Mouse (Mus musculus) kidney, postnatal 10 days (tissue): ENCODE measurements at regions not wholly inside any gene's neighbourhood (a gene's known extent, or its start where the extent isn't known, plus 50 kb on each side); places are given as distances from the start of the nearest gene placed in this dataset.
"Not testable (repeated sequence)": the region's sequence is repeated elsewhere in the genome, so short reads cannot be mapped to it uniquely, and the experiment has no call there.

ENCODE experiments used
- DNase-seq: peaks from one replicate; pipeline ENCODE4 v3.0.0; 2021; ENCODE audit warnings: mixed read lengths

DNA sequence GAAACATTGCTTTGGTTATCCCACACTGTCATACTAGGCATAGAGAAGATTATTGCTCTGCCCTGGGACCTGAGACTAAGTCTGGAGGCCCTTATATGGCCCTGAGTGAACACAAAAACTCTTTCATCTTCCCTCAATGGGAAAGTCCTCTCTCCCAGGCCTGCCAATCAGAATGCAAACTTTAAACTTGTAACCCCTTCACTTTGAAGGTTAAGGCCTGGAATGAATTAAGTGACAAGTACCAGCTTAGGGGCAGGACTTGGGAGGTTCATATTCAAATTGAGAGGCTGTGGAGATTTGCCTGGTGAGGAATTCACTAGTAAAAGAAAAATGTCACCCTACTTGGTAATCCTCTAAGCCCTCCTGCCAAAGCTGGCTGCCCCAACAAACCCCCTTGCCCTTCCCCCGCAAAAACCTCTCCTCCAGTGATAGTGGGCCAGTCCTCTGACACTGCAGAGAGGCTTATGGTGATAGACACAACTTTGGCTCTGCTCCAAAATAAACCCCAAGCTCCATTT, 120.4 kb upstream of the Thpo start:
- DNase-seq = no peak

GRCm38 (mm10) chr16:20838151-20838550, 103.8 kb upstream of the Thpo start:
- no peak for DNase-seq

- no peak for DNase-seq
Measured at GRCm38 (mm10) chr16:20836866-20837265, 102.6 kb upstream of the Thpo start.

DNA sequence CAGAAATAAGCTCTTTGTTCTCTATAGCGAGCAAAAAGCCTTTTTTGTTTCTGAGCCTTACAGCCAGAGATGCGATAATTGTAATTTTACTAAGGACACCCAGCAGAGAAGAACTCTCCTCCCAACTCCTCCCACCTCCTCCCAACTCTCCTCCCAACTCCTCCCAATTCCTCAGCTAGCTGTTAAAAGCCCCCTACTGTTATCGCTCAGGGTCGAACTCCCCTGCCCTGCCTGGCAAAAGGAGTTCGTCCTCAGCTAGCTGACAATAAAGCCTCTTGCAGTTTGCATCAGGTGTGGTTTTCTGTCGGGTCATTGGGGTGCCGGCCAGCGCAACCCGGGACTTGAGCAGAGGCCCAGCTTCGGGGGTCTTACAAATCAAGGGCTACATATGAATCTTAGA, 99.5 kb upstream of the Thpo start:
- DNase-seq = not testable (repeated sequence)

DNA sequence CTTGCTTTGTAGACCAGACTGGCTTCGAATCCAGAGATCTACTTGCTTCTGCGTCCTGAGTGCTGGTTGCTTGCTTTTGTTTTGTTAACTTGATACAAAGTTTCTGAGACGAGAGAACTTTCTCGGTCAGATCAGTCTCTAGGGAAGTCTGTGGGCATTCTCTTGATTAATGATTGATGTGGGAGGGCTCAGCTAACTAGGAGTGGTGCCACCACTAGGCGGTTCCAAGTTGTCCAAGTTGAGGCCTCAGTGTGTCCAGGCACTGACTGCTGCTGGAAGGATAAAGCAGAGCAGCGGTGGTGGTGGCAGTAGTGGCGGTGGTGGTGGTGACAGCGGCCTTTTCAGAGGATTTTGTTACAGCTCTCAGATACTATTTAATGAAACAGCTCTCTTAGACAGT, 99.0 kb upstream of the Thpo start:
- peak; percentile 19 for DNase-seq

DNA sequence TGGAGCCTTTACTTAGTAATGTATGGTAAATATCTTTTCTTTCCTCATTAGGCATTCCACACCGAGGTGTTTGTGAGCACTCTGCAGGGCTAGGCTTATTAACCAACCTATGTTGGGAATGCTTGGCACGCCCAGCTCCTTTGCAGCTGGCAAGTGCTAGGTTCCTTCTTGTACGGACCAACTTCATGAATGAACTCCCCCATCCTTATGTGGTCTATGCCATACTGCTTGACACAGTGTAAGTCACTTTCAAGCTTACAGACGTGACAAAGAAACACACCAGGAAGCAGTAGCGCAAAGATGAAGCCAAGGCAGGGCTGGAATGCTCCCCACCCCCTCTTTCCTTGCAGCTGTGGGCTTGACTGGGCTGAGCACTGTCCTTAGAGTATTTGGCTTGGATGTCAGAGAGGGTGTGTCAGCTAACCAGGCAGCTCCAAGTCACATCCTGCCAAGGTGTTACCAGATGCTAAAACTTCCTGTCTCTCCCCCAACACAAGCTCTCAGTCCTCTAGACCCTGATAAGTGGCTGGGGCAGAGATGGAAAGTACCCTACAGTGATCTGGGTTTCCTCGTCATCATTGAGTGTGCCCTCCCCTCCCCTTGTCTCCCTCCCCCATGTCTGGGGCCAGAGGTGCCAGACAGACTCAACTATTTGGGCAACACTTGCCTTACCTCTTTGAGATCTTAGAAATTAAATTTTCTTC, 95.6 kb upstream of the Thpo start:
- no peak for DNase-seq

DNA sequence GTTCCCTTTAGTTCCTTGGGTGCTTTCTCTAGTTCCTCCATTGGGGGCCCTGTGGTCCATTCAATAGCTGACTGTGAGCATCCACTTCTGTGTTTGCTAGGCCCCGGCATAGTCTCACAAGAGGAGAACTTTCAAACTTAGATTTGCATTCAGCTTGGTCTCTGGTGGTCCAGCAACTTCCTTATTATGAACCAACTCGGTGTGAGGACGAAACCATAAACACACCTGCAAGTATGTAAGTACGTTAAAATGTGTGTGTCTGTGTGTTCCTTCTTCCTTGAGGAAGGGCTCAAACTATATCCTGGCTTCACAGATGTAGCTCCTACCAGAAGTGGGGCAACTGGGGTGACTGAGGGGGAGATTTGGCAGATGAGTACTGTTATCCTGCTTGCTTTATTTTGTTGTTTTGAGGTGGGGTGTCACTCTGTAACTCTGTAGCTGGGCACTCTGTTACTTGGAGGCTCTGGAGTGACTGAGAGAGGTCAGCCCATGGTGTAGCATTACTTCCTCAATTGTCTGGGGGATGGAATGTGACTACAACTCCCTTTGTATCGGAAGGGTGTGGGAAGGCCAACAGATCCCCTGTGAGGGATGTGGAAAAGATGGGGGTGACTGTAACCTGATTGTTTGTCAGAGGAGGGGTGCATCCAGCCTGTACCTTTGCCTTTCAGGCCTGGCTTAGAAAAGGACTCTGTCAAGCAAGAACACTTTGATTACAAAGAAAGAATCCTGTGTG, 94.9 kb upstream of the Thpo start:
- DNase-seq = no peak

DNA sequence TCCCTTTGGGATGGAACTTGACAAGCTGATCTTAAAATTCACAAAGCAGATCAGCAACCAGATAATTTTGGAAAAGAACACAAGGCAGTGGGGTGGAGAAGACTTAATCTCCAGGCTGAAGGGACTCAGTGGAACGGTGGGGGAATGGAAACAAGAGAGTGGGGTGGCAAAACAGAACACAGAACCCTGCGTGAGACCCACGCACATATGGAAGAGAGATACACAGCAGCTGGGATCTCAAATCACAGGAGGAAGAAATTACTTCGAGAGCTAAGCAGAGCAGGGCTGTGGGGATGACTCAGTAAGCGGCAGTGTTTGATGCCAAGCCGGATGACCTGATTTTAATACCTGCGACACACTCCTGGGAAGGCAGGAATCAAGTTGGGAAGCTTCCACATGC, 89.9 kb upstream of the Thpo start:
- DNase-seq = no peak

- DNase-seq = no peak
Measured at GRCm38 (mm10) chr16:20820939-20821338, 86.6 kb upstream of the Thpo start.

DNA sequence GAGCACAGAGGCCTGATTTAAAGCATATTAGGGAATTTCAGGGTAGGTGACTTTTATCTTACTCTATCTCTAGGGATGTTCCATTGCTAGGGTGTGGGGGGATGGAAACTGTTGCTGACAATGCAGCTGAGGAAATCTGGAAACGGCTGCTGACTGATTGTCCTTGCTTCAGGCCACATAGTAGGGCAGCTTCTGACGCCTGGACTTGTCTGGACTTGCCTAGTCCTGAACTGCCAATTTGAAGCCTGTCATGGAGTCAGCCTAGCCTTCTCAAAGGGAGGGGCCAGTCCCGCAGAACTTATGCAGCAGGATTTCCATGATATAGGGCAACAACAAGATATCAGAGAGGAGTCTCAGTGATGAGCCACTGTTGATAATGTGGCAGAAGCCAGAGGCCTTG, 85.3 kb upstream of the Thpo start:
- no peak for DNase-seq

DNA sequence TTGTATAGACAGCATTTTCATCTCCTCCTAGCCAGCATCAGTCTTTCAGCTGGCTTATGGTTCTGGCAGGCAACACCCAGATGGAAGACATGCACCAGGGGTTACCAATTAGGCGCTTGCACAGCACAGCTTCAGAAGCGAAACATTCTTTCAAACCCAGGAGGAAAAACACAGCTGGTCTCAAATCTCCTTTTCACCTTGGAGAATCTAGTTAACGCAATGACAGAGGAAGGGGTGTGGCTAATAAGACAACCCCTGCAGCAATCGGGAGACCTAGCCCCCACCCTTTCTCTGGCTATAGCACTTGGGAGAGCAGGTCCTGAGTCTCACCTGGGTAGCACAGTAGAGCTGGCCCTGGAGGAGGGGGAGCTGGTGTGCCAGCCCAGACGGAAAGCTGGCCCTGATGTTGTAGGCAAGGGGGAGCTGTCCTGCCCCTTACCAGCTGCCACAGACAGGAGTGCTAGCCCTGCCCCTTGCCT, 84.4 kb upstream of the Thpo start:
- DNase-seq = no peak

- no peak for DNase-seq
Measured at GRCm38 (mm10) chr16:20814976-20815375, 80.7 kb upstream of the Thpo start.

DNA sequence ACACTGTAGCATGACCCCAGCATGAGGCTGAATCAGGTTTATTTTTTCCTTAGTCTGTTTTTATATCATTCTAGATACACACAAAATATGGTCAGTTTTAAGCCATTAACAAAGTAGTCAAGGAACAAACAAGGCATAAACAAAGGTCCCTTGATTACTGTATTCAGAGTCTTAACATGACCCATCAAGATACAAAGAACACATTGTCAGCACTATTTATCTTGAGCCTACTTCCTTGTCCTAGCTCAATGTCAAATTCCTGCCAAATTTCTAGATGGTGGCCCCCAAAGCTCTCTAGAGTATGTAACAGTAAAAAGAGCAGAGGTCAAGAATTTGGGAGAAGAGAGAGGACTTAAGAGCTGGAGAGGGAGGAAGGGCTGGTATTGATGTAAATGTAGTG, 79.9 kb upstream of the Thpo start:
- DNase-seq = no peak

- not testable (repeated sequence) for DNase-seq
Measured at GRCm38 (mm10) chr16:20812025-20812424, 77.7 kb upstream of the Thpo start.

DNA sequence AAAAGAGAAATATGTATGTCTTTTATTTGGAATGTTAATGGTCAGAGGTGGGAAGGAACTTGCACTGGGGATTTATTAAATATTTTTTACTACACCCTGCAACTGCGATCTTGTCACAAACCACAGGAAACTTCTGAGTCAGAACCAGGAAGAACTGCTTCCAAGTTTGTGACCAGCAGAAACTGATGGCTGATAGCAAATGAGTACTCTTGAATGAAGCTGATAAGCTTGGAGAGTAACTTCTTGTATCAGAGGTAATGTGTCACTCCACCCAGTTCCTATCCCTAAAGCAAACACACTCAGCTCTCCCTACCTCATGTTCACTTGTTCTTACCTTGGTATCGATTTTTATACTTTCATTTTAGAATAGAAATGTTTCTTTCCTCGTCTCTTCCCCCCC, 76.0 kb upstream of the Thpo start:
- DNase-seq = no peak

DNA sequence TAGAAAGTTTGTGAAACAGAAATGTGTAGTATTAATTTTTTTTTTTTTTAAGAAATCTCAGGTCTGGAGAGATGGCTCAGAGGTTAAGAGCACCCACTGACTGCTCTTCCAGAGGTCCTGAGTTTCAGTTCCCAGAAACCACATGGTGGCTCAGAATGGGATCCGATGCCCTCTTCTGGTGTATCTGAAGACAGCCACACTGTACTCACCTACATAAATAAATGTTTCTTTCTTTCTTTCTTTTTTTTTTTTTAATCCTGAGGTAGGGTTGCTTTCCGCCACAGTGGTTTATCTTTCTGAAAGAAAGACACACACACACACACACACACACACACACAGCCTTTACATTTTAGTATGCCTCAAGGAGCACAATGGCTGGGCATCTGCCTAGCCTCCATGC, 74.0 kb upstream of the Thpo start:
- no peak for DNase-seq

DNA sequence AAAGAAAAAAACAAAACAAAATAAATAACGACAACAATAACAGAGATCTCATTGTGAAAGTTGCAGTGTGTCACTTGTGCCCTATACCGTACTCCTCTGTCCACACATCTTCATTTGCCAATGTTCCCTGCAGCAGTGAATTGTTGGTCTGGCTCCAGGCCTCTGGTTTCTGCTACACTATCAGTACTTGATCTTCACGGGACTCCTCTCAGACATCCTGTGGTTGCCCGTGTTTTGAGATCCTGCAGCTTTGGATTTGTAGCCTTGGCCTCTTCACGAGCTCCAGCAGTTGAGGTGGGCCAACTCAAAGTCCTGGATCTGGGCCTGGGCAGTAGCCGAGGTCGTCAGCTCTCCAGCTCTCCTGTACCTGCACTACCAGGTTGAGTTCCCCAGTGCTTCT, 72.4 kb upstream of the Thpo start:
- DNase-seq = no peak

- DNase-seq = no peak
Measured at GRCm38 (mm10) chr16:20805793-20806192, 71.5 kb upstream of the Thpo start.

- no peak for DNase-seq
Measured at GRCm38 (mm10) chr16:20805086-20805485, 70.8 kb upstream of the Thpo start.

GRCm38 (mm10) chr16:20804601-20805017, 70.3 kb upstream of the Thpo start:
- DNase-seq = peak; percentile 85

GRCm38 (mm10) chr16:20803278-20803930, 69.1 kb upstream of the Thpo start:
- no peak for DNase-seq

GRCm38 (mm10) chr16:20802724-20803123, 68.4 kb upstream of the Thpo start:
- DNase-seq = no peak

- no peak for DNase-seq
Measured at GRCm38 (mm10) chr16:20800038-20800437, 65.7 kb upstream of the Thpo start.

- no peak for DNase-seq
Measured at GRCm38 (mm10) chr16:20798115-20798514, 63.8 kb upstream of the Thpo start.
